ENCODE assay signal across 10 mouse cellular contexts in genomic region chr15:13068213-13068516, GRCm38 (mm10).
DNase-seq lines count a peak whose midpoint lies in the region; ATAC-seq and TF ChIP-seq lines count a peak whose summit lies in the region.
"Had no signal": no experiment of that assay in that cellular context is flagged by ENCODE, and none has a peak within 500 bp of the region (broad histone marks: within the 10 kb centered on the region; RNA-seq: fewer than 3 reads in every experiment).

No protein-coding gene starts in this region.

- no peak for DNase-seq in heart, adult 2 months
- no peak for DNase-seq in midbrain, embryonic 10.5 days (ENCODE audit: low spot score)
- no peak for DNase-seq in hindbrain, postnatal 0 days (ENCODE audit: low spot score)
- DNase-seq in thymus, postnatal 25 days: no peak
- DNase-seq: cerebellum, postnatal 36 days had no signal

- ATAC-seq in heart, embryonic 14.5 days (ENCODE audit: insufficient number of reproducible peaks, insufficient read depth, low FRiP score, low read depth): no peak
- ATAC-seq in midbrain, embryonic 13.5 days: peak; percentile 49; the same call in 1 of the 2 replicates
- no peak for ATAC-seq in hindbrain, postnatal 0 days
- peak; percentile 53 for ATAC-seq in neural tube, embryonic 15.5 days (ENCODE audit: low FRiP score)
- no peak for ATAC-seq in megakaryocyte-erythroid progenitor cell, adult 5-6 weeks (replicated peaks; ENCODE audit: low FRiP score, low TSS enrichment, poor library complexity, severe bottlenecking)

- no peak overlapping the region for H3K9ac ChIP-seq in heart, embryonic 14.5 days (ENCODE audit: low read length)
- no peak overlapping the region for H3K9ac ChIP-seq in heart, adult 2 months (ENCODE audit: low read depth, low read length)
- no peak overlapping the region for H3K9ac ChIP-seq in midbrain, embryonic 13.5 days (replicated peaks)
- no peak overlapping the region for H3K9ac ChIP-seq in hindbrain, postnatal 0 days (replicated peaks; ENCODE audit: low read length)
- no peak overlapping the region for H3K9ac ChIP-seq in neural tube, embryonic 15.5 days (replicated peaks)
- H3K9ac ChIP-seq: liver, embryonic 15.5 days had no signal

- peak overlapping the region; percentile 64 for H3K4me2 ChIP-seq in heart, embryonic 14.5 days (ENCODE audit: low read length)
- no peak overlapping the region for H3K4me2 ChIP-seq in midbrain, embryonic 13.5 days (replicated peaks)
- H3K4me2 ChIP-seq in hindbrain, postnatal 0 days (ENCODE audit: low read depth, low read length): peak overlapping the region; percentile 42
- peak overlapping the region; percentile 56 for H3K4me2 ChIP-seq in neural tube, embryonic 15.5 days
- H3K4me2 ChIP-seq: liver, embryonic 15.5 days had no signal

- no peaks in the 10 kb centered on the region for H3K36me3 ChIP-seq in heart, embryonic 14.5 days (ENCODE audit: control insufficient read depth, insufficient read depth, low read length)
- no peaks in the 10 kb centered on the region for H3K36me3 ChIP-seq in heart, adult 2 months (ENCODE audit: control insufficient read depth, insufficient read depth, low read length)
- no peaks in the 10 kb centered on the region for H3K36me3 ChIP-seq in midbrain, embryonic 13.5 days
- peaks cover 5% of the 10 kb centered on the region; the same call in 1 of the 2 replicates for H3K36me3 ChIP-seq in midbrain, embryonic 10.5 days
- no peaks in the 10 kb centered on the region for H3K36me3 ChIP-seq in hindbrain, postnatal 0 days (ENCODE audit: insufficient read depth, low read length)
- no peaks in the 10 kb centered on the region for H3K36me3 ChIP-seq in neural tube, embryonic 15.5 days
- H3K36me3 ChIP-seq: liver, embryonic 15.5 days had no signal

- H3K27me3 ChIP-seq in heart, embryonic 14.5 days (ENCODE audit: control insufficient read depth, insufficient read depth, low read length): no peaks in the 10 kb centered on the region
- H3K27me3 ChIP-seq in heart, adult 2 months (ENCODE audit: control insufficient read depth, insufficient read depth, low read length): no peaks in the 10 kb centered on the region
- H3K27me3 ChIP-seq in midbrain, embryonic 13.5 days: no peaks in the 10 kb centered on the region
- H3K27me3 ChIP-seq in midbrain, embryonic 10.5 days (ENCODE audit: low read depth, poor library complexity, severe bottlenecking): no peaks in the 10 kb centered on the region
- H3K27me3 ChIP-seq in hindbrain, postnatal 0 days (ENCODE audit: insufficient read depth, low read length): no peaks in the 10 kb centered on the region
- no peaks in the 10 kb centered on the region for H3K27me3 ChIP-seq in neural tube, embryonic 15.5 days (replicated peaks)
- H3K27me3 ChIP-seq: liver, embryonic 15.5 days had no signal

- TF ChIP-seq POLR2A in heart, adult 2 months (IDR thresholded peaks at IDR 0.05; ENCODE audit: insufficient read depth, low read depth, low read length): no peak

- H3K79me2 ChIP-seq in heart, adult 2 months (replicated peaks; ENCODE audit: control insufficient read depth, insufficient read depth, low read length): no peaks in the 10 kb centered on the region

- intact Hi-C loops in heart, adult 2 months (cut with DNase I): no loop called here

- TF ChIP-seq CTCF in heart, adult 2 months (IDR thresholded peaks at IDR 0.05): no peak
- no peak for TF ChIP-seq CTCF in hindbrain, postnatal 0 days (IDR thresholded peaks at IDR 0.05; ENCODE audit: low read depth)

- peaks cover 0 to 7% of the 10 kb centered on the region in 2 experiments; a peak in 3 of 4 replicates for H3K4me1 ChIP-seq in heart, embryonic 14.5 days (ENCODE audit: control insufficient read depth in 2 of 2, insufficient read depth in 2 of 2, low read length in 2 of 2)
- no peaks in the 10 kb centered on the region; the same call in 1 of the 2 replicates for H3K4me1 ChIP-seq in heart, adult 2 months (ENCODE audit: control insufficient read depth, insufficient read depth, low read length)
- peaks cover 15% of the 10 kb centered on the region for H3K4me1 ChIP-seq in midbrain, embryonic 13.5 days (replicated peaks)
- H3K4me1 ChIP-seq in midbrain, embryonic 10.5 days: no peaks in the 10 kb centered on the region; the same call in 1 of the 2 replicates
- H3K4me1 ChIP-seq in hindbrain, postnatal 0 days (ENCODE audit: insufficient read depth, low read length): no peaks in the 10 kb centered on the region
- H3K4me1 ChIP-seq in neural tube, embryonic 15.5 days: peaks cover 23% of the 10 kb centered on the region
- H3K4me1 ChIP-seq: liver, embryonic 15.5 days had no signal

- no peak overlapping the region for H3K27ac ChIP-seq in heart, embryonic 14.5 days (replicated peaks in 1 of 2; ENCODE audit: control insufficient read depth in 1 of 2, insufficient read depth in 1 of 2, low read depth in 2 of 2, low read length in 2 of 2)
- no peak overlapping the region for H3K27ac ChIP-seq in heart, adult 2 months
- no peak overlapping the region for H3K27ac ChIP-seq in midbrain, embryonic 13.5 days
- no peak overlapping the region for H3K27ac ChIP-seq in midbrain, embryonic 10.5 days (replicated peaks)
- H3K27ac ChIP-seq in hindbrain, postnatal 0 days: no peak overlapping the region
- peak overlapping the region; percentile 51; the same call in 1 of the 2 replicates for H3K27ac ChIP-seq in neural tube, embryonic 15.5 days (replicated peaks)
- H3K27ac ChIP-seq: liver, embryonic 15.5 days had no signal

- H3K4me3 ChIP-seq in heart, embryonic 14.5 days (ENCODE audit: control insufficient read depth in 1 of 2, insufficient read depth in 1 of 2, low read depth in 1 of 2, low read length in 2 of 2): no peak overlapping the region
- no peak overlapping the region for H3K4me3 ChIP-seq in heart, adult 2 months
- H3K4me3 ChIP-seq in midbrain, embryonic 13.5 days (replicated peaks): no peak overlapping the region
- H3K4me3 ChIP-seq in midbrain, embryonic 10.5 days: no peak overlapping the region
- H3K4me3 ChIP-seq in hindbrain, postnatal 0 days (ENCODE audit: low read length): no peak overlapping the region
- H3K4me3 ChIP-seq in neural tube, embryonic 15.5 days (replicated peaks): peak overlapping the region; percentile 26; the same call in 1 of the 2 replicates
- H3K4me3 ChIP-seq: liver, embryonic 15.5 days had no signal

- no peak for TF ChIP-seq EP300 in heart, adult 2 months (IDR thresholded peaks at IDR 0.05; ENCODE audit: insufficient read depth, low read depth, low read length)

- no peaks in the 10 kb centered on the region for H3K9me3 ChIP-seq in heart, embryonic 14.5 days (ENCODE audit: control insufficient read depth, low read length)
- no peaks in the 10 kb centered on the region for H3K9me3 ChIP-seq in midbrain, embryonic 13.5 days
- H3K9me3 ChIP-seq in midbrain, embryonic 10.5 days (replicated peaks): no peaks in the 10 kb centered on the region
- H3K9me3 ChIP-seq in hindbrain, postnatal 0 days (ENCODE audit: low read length): no peaks in the 10 kb centered on the region
- H3K9me3 ChIP-seq in neural tube, embryonic 15.5 days (replicated peaks): no peaks in the 10 kb centered on the region
- H3K9me3 ChIP-seq: liver, embryonic 15.5 days had no signal

Comparison
In these comparisons a context has a peak if more than half of its experiments do, and no peak if none do; other contexts are left out.
1. ATAC-seq: peak in midbrain, embryonic 13.5 days (single experiment) and neural tube, embryonic 15.5 days (single experiment); none in heart, embryonic 14.5 days (single experiment), hindbrain, postnatal 0 days (single experiment) and megakaryocyte-erythroid progenitor cell, adult 5-6 weeks (single experiment).